Comparison of ENCODE assay signal across 8 mouse cellular contexts in genomic region chr16:32878157-32878598, GRCm38 (mm10). TPM values are rescaled to one million over a fixed set of nuclear protein-coding genes. Genes with fewer than 3 reads are reported as not detected.
DNase-seq lines count a peak whose midpoint lies in the region; ATAC-seq and TF ChIP-seq lines count a peak whose summit lies in the region.

No protein-coding gene starts in this region.

- peak overlapping the region; percentile 62 for H3ac ChIP-seq in C2C12 (ENCODE audit: control insufficient read depth, insufficient read length, low read depth)

- peak overlapping the region; percentile 71 for H3K4me3 ChIP-seq in C2C12 (ENCODE audit: insufficient read depth, poor library complexity, severe bottlenecking)
- peak overlapping the region; percentile 60 for H3K4me3 ChIP-seq in hindbrain, embryonic 16.5 days (ENCODE audit: low read length)
- peak overlapping the region; percentile 70 for H3K4me3 ChIP-seq in thymus, adult 2 months (ENCODE audit: control insufficient read depth, insufficient read depth, low read length)

- H3K9me3 ChIP-seq in hindbrain, embryonic 16.5 days (ENCODE audit: control insufficient read depth, low read length) = no peaks in the 10 kb centered on the region

- H3K27me3 ChIP-seq in C2C12 (ENCODE audit: control insufficient read depth, insufficient read depth, insufficient read length) = no peaks in the 10 kb centered on the region
- H3K27me3 ChIP-seq in hindbrain, embryonic 16.5 days (replicated peaks; ENCODE audit: control insufficient read depth, insufficient read depth, low read length) = no peaks in the 10 kb centered on the region
- no peaks in the 10 kb centered on the region for H3K27me3 ChIP-seq in thymus, adult 2 months (ENCODE audit: control insufficient read depth, insufficient read depth, low read length)

- no peaks in the 10 kb centered on the region for H3K36me3 ChIP-seq in C2C12 (ENCODE audit: control insufficient read depth, insufficient read depth)
- no peaks in the 10 kb centered on the region for H3K36me3 ChIP-seq in hindbrain, embryonic 16.5 days (ENCODE audit: control insufficient read depth, insufficient read depth, low read length)
- no peaks in the 10 kb centered on the region for H3K36me3 ChIP-seq in thymus, adult 2 months (ENCODE audit: control insufficient read depth, insufficient read depth, low read length)

- H3K79me2 ChIP-seq in C2C12 (ENCODE audit: control insufficient read depth, insufficient read depth) = peaks cover 55% of the 10 kb centered on the region

- H3K4me2 ChIP-seq in hindbrain, embryonic 16.5 days (ENCODE audit: low read length) = peak overlapping the region; percentile 79

- under 1% methylated on average over 31 of the region's 34 CpGs for WGBS in hindbrain, embryonic 16.5 days
- 1% methylated on average over 34 of the region's 34 CpGs for WGBS in thymus, adult 2 months

- peak; percentile 48 for ATAC-seq in hindbrain, embryonic 16.5 days

- peaks cover 11% of the 10 kb centered on the region for H3K4me1 ChIP-seq in hindbrain, embryonic 16.5 days (ENCODE audit: control insufficient read depth, insufficient read depth, low read depth, low read length)
- H3K4me1 ChIP-seq in thymus, adult 2 months (replicated peaks; ENCODE audit: control insufficient read depth, insufficient read depth, low read length) = peaks cover 6% of the 10 kb centered on the region

- H3K27ac ChIP-seq in hindbrain, embryonic 16.5 days (ENCODE audit: low read depth, low read length) = peak overlapping the region; percentile 83
- no peak overlapping the region for H3K27ac ChIP-seq in thymus, adult 2 months (ENCODE audit: control insufficient read depth, insufficient read depth, low read length)

- peak; percentile 31 for DNase-seq in cerebellum, adult 11 months
- DNase-seq in cerebellum, postnatal 10 days = no peak
- peak; percentile 60 for DNase-seq in embryo, embryonic 11 days
- peak; percentile 29 to 31 for DNase-seq in lung, postnatal 4 days
- DNase-seq in thymus, adult 2 months = peak; percentile 21
- no peak for DNase-seq in yolk sac, embryonic 10.5 days (ENCODE audit: low spot score)

- TF ChIP-seq CTCF in C2C12 (IDR thresholded peaks at IDR 0.05; ENCODE audit: control insufficient read depth, insufficient read depth, insufficient read length) = no peak
- no peak for TF ChIP-seq CTCF in thymus, adult 2 months (IDR thresholded peaks at IDR 0.05; ENCODE audit: borderline replicate concordance, control insufficient read depth, extremely low read depth, insufficient read depth, low read length, poor library complexity)

- TF ChIP-seq POLR2A in thymus, adult 2 months (IDR thresholded peaks at IDR 0.05; ENCODE audit: control insufficient read depth, extremely low read depth, insufficient read depth, low read length, poor library complexity) = no peak

- H3K79me3 ChIP-seq in C2C12 (ENCODE audit: low read depth) = peaks cover 39% of the 10 kb centered on the region

- peak overlapping the region; percentile 84 for H3K9ac ChIP-seq in hindbrain, embryonic 16.5 days (ENCODE audit: low read depth, low read length)

TF ChIP-seq in C2C12, 6 proteins besides CTCF, POLR2A, EP300 and RAD21:
- no peak for TF ChIP-seq FOSL1 (IDR thresholded peaks at IDR 0.05; ENCODE audit: insufficient read depth, low read length, poor library complexity, severe bottlenecking)
- TF ChIP-seq MAX (IDR thresholded peaks at IDR 0.05) = no peak
- TF ChIP-seq MYOG (IDR thresholded peaks at IDR 0.05; ENCODE audit: control insufficient read depth, extremely low read depth, insufficient read length) = no peak
- TF ChIP-seq USF1 (IDR thresholded peaks at IDR 0.05; ENCODE audit: low read depth) = no peak
- TF ChIP-seq CEBPB (IDR thresholded peaks at IDR 0.05; ENCODE audit: low read depth) = no peak
- TF ChIP-seq MYOD1 (IDR thresholded peaks at IDR 0.05; ENCODE audit: control insufficient read depth, insufficient read length, low read depth) = no peak
TF ChIP-seq in C2C12: peak in this region for 0.

RNA-seq across cellular contexts. Expression of gene Rubcn, which starts 0.6 kb away (rescaled TPM):
- polyA plus RNA-seq in C2C12 (2012; fragmentation: generic; extraction: Trizol) = 22.1 TPM
- polyA plus RNA-seq in hindbrain, embryonic 16.5 days (2015; fragmentation: Nextera tagmentation; extraction: Ambion mirVana) = 35.3 and 42.6 TPM in 2 replicates
- polyA plus RNA-seq in thymus, adult 2 months (2012; rRNA removed) = 33.9 and 36.4 TPM in 2 replicates

RNA-seq across cellular contexts. Expression of gene Fyttd1, which starts 0.9 kb away (rescaled TPM):
- 16.8 TPM for polyA plus RNA-seq in C2C12 (2012; fragmentation: generic; extraction: Trizol)
- 103 and 104 TPM in 2 replicates for polyA plus RNA-seq in hindbrain, embryonic 16.5 days (2015; fragmentation: Nextera tagmentation; extraction: Ambion mirVana)
- 8.4 and 8.8 TPM in 2 replicates for polyA plus RNA-seq in thymus, adult 2 months (2012; rRNA removed)

RNA-seq across cellular contexts. Expression of gene Lrch3, which starts 35.7 kb away (rescaled TPM):
- 6.7 TPM for polyA plus RNA-seq in C2C12 (2012; fragmentation: generic; extraction: Trizol)
- polyA plus RNA-seq in hindbrain, embryonic 16.5 days (2015; fragmentation: Nextera tagmentation; extraction: Ambion mirVana) = 25.7 and 33.6 TPM in 2 replicates
- 41.3 and 43.2 TPM in 2 replicates for polyA plus RNA-seq in thymus, adult 2 months (2012; rRNA removed)

Comparison
In these comparisons a context has a peak if more than half of its experiments do, and no peak if none do; other contexts are left out.
1. DNase-seq: peak in cerebellum, adult 11 months (single experiment), embryo, embryonic 11 days (single experiment), lung, postnatal 4 days (2 of 2) and thymus, adult 2 months (single experiment); none in cerebellum, postnatal 10 days (0 of 2) and yolk sac, embryonic 10.5 days (single experiment).
2. Peak in every context shown above with its lines, with median percentiles within 50 percentile points of each other: H3K4me3 ChIP-seq.